Mouse (Mus musculus) heart, postnatal 0 days (tissue): ENCODE data around the gene Hoxc12.

Experiments
- CTCF ChIP-seq: IDR thresholded peaks from 2 replicates; pipeline ENCODE4 v1.5.1; 2016; ENCODE audit warnings: antibody characterized with exemption, control low read depth, low read depth
- EP300 ChIP-seq: IDR thresholded peaks from 2 replicates; pipeline ENCODE4 v1.6.1; 2016; ENCODE audit warnings: antibody characterized with exemption, low read depth

DNA sequence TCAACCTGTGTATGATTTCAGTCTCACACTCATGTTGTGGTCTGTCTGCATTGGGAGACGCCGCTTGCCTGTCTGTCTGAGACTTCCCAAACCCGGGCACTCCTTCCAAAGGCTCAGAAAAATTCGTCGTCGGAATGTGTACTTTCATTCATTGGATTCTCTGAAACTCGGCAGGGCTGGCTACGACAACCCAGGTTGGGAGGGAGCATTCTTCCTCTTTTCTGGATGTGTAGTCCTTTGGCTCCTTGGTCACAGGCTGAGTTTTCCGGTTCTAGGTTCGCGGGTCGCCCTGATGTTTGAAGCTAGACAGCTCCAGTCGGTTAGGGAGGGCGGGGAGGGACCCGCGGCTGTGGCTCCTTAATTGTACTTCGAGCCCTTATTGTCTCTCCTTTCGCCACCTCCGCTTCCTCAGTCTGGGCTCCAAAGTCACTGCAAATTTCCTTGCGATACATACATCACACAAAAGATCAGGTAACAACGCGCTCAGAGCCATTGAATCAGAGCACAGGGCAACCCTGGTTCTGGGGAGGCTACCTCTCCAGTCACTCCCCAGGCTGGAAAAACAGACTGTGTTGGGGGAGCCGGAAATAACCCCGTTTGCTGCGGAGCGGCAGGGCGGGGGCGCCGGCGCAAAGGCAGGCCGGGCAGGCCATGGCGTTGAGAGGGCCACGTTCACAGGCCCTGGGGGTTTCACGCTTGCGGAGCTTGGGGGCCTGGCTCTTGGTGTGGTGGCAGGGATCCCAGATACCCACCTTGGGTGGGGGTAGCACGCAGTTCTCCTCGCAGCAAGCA lies 40.3 kb downstream of the Hoxc12 start:
- no peak for TF ChIP-seq CTCF
- TF ChIP-seq EP300 = no peak
